14 mouse cellular contexts compared by ENCODE assay signal in the genomic region with DNA sequence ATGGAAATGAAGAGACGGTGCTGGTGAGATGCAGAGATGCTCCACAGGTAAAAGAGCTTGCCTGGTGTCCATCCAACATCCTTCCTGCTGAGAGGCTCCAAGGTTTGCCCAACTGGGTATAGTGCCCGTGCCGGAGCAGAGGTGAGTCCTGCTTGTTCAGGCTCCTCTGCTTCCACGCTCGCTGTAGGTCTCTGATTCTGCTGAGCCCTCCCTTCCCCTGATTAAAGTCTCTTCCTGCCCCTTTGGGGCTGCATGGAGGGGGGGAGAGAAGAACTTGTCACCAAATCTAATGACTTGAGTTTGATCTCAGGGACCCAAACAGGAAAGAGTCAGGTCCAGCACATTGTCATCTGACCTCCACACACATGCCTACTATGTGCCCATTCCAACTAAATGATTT.
"Had no signal": no experiment of that assay in that cellular context is flagged by ENCODE, and none has a peak within 500 bp of the region (broad histone marks: within the 10 kb centered on the region; RNA-seq: fewer than 3 reads in every experiment).

No protein-coding gene starts in this region.

- H3K4me2 ChIP-seq: liver, embryonic 11.5 days; liver, embryonic 15.5 days; midbrain, embryonic 15.5 days had no signal

- H3K9me3 ChIP-seq: liver, embryonic 15.5 days; midbrain, embryonic 15.5 days had no signal

- H3K27me3 ChIP-seq: liver, embryonic 15.5 days; midbrain, embryonic 15.5 days had no signal

- H3K4me3 ChIP-seq: layer of hippocampus, adult 2 months; liver, embryonic 15.5 days; midbrain, embryonic 15.5 days had no signal

- ATAC-seq: intestine, embryonic 16.5 days; lung, postnatal 0 days; midbrain, embryonic 15.5 days had no signal

- H3K27ac ChIP-seq: kidney, postnatal 0 days; layer of hippocampus, adult 2 months; liver, embryonic 15.5 days; midbrain, embryonic 15.5 days had no signal

- DNase-seq: kidney, adult 9 months; kidney, postnatal 36 days; left cerebral cortex, postnatal 4 days; lung, adult 2 months; lung, postnatal 36 days; right cerebral cortex, adult 18-20 months; right cerebral cortex, postnatal 25 days had no signal

- H3K9ac ChIP-seq: liver, embryonic 15.5 days; midbrain, embryonic 15.5 days had no signal

- H3K36me3 ChIP-seq: liver, embryonic 15.5 days; midbrain, embryonic 15.5 days had no signal

- H3K4me1 ChIP-seq: liver, embryonic 15.5 days; midbrain, embryonic 15.5 days had no signal
